Mouse (Mus musculus): ENCODE data around the gene Armh3.

Armh3 gene

DNA sequence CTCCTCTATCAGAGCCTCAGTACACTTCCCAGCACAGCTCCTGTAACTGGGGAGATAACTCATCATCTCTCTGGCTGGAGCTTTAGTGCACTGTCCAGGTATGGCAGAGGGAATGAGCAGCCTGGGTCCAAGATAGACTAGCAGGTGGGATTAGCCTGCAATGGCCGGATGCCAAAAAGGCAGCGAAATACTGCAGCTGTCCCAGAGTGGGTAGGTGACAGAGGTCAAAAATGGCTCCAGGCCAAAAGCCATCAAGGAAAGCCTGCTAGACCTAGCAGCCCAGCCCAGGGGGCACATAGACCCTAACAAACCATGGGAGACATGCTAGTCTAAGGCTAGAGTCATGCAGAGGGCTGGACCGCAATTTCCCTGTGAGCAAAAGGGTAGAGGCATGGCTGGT, 94.4 kb downstream of the Armh3 start:
- DNase-seq = peak; percentile 68 to 74

DNA sequence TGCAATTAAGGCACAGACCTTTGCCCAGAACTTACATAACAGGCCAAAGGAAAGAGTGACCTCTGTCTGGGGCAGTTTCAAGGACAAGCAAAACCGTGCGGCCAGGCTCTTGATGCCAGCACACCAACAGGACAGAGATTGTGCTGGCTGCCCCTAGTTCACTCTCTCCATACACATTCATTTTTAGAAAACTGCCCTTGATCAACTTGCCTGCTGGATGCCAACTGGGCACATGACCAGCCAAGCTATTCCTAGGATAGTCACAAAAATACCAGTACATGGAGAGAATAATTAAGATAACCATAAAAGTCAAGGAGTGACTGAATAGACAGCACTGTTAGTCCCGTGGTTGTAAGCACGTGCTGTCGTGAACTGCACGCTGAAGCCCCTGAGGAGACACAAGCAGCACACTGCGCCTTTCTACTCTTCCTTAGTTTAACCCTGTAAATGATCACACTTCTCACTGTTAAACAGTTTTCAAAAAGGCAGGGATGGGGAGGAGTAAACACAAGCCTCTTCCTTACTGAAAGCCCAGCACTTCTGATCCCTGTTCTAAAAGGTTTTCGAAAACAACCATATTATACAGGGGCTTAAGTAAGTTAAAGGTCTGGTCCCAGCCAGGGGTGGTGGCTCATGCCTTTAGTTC, 95.8 kb downstream of the Armh3 start:
- peak; percentile 20 to 38 for DNase-seq

DNA sequence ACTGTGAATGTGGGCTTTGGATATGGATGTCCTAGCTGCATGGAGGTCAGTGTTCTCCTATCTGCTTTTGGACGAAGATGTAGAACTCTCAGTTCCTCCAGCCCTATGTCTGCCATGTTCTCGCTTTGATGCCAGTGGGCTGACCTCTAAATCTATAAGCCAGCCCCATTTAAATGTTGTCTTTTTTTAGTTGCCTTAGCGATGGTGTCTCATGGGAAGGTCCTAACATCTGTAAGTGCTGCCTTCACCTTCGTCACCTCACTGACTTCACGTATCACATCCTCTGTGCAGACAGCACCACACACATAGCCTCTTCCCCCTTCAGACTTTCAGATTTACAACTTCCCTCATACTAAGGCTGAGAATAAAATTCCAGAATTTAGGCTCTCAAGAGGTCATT, 97.5 kb downstream of the Armh3 start:
- DNase-seq = no peak

GRCm38 (mm10) chr19:45895726-45896125, 102.6 kb downstream of the Armh3 start:
- no peak for DNase-seq

DNA sequence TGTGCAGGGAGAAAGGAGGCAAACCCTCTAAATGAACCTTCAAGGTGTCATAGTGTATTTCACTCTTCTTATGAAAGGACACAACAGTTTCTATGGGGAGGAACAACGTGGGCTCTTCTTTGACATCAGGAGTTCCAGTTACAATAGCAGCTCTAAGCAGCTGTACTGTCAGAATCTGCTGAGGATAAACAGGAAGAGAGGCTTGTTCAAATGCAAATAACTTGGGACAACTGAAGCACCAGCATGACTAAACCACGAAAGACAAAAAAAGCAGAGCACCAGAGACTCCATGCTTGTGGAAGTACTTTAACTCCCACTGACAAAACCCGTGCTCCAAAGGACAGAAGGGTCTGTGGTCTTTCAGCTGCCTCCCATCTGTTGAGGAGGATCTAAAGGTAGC, 116.2 kb downstream of the Armh3 start:
- no peak for DNase-seq

- DNase-seq = no peak
These were observed 125.0 kb downstream of the Armh3 start for GRCm38 (mm10) chr19:45873320-45873719.

DNA sequence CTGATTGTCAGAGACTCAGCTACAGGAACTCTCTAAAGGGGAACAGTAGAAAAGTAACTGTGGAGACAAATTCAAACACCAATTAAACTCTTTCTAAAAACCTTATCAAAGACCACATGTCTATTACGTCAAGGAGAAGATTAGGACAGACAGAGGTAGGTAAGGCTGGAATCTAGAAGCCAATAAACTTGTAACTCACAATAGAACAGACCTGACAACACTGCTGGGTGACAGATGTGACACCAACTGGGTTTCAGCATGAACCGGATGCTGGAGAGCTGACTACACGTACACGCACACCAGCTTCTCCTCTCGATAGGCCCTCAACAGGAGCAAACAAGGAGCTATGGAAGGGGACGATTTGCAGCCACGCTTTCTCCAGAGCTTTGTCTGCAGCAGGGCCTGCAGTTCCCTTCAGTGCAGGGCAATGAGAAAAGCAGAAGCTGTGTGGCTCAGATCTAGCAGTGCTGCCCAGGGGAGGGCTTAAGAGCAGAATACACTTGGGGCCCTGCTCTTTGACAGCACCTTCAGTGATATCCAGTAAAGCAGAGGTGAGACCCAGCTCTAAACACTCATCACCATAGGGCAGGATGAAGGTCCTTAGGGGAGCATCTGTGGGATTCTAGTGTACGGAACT, 142.9 kb downstream of the Armh3 start:
- DNase-seq = no peak

- DNase-seq = no peak
These were observed 143.8 kb downstream of the Armh3 start for GRCm38 (mm10) chr19:45854521-45854920.

DNA sequence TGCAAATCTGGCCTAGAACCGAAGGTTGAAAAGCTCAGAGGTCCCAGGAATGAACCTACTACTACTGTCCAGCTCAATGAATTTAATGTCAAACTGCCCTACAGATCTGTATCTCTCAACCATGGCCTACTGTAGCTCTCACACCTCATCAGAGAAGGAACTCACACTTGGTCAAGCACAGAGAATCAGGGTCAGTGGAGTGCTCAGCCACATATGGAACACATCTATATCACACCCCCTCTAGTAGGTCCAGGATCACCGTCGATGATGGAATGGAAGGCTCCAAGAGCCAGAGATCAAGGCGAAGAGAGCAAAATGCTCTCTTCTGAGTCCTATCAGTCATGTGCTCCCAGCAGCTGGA, 150.6 kb downstream of the Armh3 start:
- DNase-seq = no peak

GRCm38 (mm10) chr19:45847016-45847732, 151.1 kb downstream of the Armh3 start:
- DNase-seq = peak; percentile 18 to 21

- no peak for DNase-seq
These were observed 154.1 kb downstream of the Armh3 start for GRCm38 (mm10) chr19:45844209-45844608.

- DNase-seq = no peak
These were observed 154.9 kb downstream of the Armh3 start for GRCm38 (mm10) chr19:45843424-45843823.

GRCm38 (mm10) chr19:45837050-45837994, 161.0 kb downstream of the Armh3 start:
- no peak for DNase-seq

DNA sequence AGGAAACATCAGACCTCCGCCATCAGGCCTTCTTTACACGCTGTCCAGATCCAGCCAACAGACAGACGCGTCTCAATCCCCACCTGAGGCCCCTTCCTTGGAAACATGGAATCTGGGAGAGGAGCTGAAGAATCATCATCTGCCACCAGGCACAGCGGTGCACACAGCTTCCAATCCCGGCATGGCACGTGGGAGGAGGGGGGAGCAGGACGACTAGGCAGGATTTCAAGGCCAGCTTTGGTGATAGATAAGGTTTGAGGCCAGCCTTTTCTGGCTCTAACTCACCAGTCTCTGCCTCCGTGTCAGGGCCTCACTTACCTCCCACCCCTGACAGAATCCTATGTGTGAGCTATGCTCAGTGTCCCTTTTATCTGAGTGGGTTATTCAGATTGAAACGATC, 162.8 kb downstream of the Armh3 start:
- DNase-seq = peak in 1 of 2 experiments; percentile 30

DNA sequence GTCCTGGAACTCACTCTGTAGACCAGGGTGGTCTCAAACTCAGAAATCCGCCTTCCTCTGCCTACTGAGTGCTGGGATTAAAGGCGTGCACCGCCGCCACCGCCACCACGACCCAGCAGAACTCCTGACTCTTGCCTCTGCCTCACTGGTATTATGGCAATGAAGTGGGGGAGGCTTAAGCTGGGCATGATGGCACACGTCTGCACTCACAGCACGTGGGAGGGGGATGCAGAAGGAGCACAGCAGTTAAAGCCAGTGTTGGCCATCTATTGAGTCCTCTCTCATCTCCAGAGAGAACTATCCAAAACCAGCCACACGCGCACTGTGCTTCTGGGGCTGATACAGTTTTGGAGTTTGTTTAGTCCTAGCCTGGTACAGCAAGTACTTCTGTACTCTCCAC, 164.6 kb downstream of the Armh3 start:
- no peak for DNase-seq

GRCm38 (mm10) chr19:45830679-45831078, 167.6 kb downstream of the Armh3 start:
- DNase-seq = no peak

- no peak for DNase-seq
These were observed 170.6 kb downstream of the Armh3 start for GRCm38 (mm10) chr19:45827736-45828135.

DNA sequence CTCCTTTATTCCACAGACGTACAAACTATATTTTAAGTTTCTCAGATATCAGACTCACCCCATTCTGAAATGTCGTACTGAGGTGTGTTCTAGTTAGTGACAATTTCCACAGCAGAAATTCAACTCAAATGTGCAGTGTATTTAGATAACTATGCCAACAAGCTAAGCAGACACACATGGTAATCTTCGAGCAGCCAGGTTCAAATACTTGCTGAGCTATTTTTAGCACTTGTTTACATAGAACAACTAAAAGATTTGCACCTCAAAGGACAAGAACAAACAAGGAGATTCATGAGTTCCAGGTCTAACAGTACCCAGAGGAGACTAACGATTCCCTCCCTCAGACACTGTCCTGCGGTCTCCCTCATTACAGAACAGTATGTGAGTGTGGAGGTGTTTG, 171.2 kb downstream of the Armh3 start:
- no peak for DNase-seq

GRCm38 (mm10) chr19:45826146-45826545, 172.1 kb downstream of the Armh3 start:
- no peak for DNase-seq

GRCm38 (mm10) chr19:45821832-45822231, 176.5 kb downstream of the Armh3 start:
- DNase-seq = peak; percentile 79 to 83

GRCm38 (mm10) chr19:45817816-45818490, 180.3 kb downstream of the Armh3 start:
- DNase-seq = no peak

GRCm38 (mm10) chr19:45816727-45817126, 181.6 kb downstream of the Armh3 start:
- DNase-seq = no peak
